Mouse (Mus musculus) kidney, adult 2 months (tissue): ENCODE measurements around the gene Gpa33.

Source experiments
- CTCF ChIP-seq: fragments of 200-500 bp; conservative IDR thresholded peaks from 2 replicates; pipeline ENCODE4 v1.5.1; 2011; ENCODE audit warnings: low read depth, mild to moderate bottlenecking, control low read depth, low read length, moderate library complexity, mixed read lengths; ENCODE audit not compliant: insufficient read depth, insufficient read length
- POLR2A ChIP-seq: fragments of 200-500 bp; IDR thresholded peaks from one replicate; pipeline ENCODE4 v1.6.1; 2011; ENCODE audit warnings: low read depth, low read length, control low read depth

GRCm38 (mm10) chr1:166189821-166190220 is 59.8 kb downstream of the Gpa33 start:
- TF ChIP-seq CTCF: no peak
- TF ChIP-seq POLR2A: no peak
